Mouse (Mus musculus) cerebellum, adult (tissue): ENCODE measurements at regions not wholly inside any gene's neighbourhood (a gene's known extent, or its start where the extent isn't known, plus 50 kb on each side); places are given as distances from the start of the nearest gene placed in this dataset.

ENCODE experiments used
- ATAC-seq: cut with Nextera tagmentation; 2 replicates; pipeline ENCODE4 v1.9.2; 2017; ENCODE audit warnings: mild to moderate bottlenecking, moderate library complexity, mixed read lengths; ENCODE audit not compliant: insufficient number of reproducible peaks, low FRiP score, low TSS enrichment

DNA sequence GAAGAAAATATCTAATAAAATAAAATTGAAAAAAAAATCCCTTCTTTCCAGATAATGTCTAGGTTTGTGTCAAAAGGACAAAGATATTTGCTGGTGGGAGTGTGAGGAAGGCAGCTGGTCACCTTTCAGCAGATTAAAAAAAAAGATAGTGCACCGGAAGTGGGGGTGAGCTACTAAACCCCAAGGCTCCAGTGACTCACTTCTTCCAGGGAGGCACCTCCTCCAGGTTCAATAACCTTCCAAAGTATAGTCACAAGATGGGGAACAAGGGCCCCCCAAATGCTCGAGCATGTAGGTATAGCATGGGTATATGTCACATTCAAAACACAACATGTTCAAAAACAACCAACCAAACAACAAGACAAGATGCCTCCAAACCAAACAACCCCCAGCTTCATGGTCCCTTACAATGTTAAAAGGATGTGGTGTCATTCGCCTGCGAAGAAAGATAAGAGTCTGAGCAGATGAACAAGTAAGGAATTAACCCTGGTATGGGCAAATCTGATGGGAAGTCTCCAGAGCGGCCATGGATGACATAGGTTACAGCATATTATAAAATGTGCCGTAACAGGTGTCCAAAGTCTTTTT lies 84.6 kb downstream of the Kcnrg start:
- no peak for ATAC-seq

DNA sequence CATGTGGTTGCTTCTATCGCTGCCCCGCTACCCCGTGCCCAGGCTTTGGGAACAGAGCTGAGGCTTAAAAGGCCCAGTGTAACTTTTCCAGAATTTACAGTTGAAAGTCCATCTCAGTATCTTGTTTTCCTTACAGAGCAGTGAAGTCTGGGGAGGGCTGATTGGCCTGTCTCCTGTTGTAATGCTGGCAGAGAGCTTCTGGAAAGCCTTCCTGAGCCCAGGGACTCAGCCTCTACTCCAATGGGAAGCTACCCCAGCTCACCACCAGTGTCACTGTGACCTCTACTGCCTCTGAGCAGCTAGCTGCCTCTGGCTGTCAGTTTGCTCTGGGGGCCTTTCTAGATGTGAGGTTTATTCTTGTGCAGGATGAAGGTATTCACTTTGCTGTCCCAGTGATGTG lies 87.5 kb downstream of the Kcnrg start:
- ATAC-seq, result no peak

GRCm38 (mm10) chr14:61696290-61696842 lies 89.1 kb downstream of the Kcnrg start:
- no peak for ATAC-seq

DNA sequence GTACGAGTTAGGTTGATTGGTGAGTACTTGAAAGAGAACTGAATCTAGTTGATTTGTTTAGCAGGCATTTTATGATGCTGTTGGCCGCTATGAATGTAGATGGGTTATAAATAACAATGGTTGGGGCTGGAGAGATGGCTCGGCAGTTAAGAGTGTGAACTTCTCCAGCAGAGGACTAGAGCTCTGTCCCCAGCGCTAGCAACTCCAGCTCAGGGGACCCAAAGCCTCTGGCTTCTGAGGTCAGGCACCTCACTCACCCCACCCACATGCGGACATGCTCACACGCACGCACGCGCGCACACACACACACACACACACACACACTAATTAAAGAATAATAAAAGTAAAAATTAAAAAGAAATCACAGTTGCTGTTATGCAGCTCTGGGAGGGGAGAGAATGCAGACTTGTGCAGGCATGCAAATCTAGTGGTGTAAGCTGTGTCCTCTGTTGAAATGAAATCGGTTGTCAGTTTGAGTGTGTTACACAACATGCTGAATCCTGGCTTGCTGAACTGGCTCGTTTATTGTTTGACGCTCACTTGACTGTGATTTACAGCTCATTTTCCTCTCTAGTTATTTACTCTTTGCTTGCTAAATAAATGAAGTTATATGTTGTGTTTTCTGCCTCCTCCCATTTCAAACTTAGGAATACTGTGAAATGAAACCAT lies 89.8 kb downstream of the Kcnrg start:
- no peak for ATAC-seq

- ATAC-seq, result no peak
Measured at GRCm38 (mm10) chr14:61697704-61698103, 90.4 kb downstream of the Kcnrg start.

DNA sequence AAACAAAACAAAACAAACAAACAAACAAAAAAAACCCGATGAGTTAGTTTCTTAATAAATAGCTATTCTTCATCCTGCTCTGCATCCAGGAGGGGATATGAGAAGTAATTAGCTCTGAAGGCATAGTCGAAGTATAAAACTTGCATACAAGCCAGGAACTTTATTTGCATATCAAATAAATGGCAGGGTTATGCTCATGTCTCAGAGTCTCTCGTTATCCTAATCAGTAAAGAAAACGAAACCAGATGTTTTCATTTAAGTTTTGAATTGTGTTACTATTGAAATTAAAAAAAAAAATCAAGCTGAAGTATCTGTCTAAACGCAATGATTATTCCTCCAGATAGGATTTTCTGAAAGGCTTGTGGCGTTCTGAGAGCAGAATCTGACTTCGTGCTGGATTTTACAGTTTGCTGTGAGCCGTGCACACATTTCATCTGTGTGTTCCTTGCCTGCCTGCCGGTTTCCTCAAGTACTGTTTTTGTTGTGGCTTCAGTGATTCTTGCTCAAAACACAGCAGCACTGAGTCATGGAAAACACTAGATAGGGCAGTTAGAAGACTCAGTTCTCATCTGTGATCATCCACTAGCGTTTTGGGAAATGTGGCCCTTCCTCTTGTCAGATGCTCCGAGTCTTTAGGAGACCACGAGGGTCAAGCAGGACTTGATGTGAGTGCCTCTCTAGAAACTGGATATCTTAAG lies 91.2 kb downstream of the Kcnrg start:
- no peak for ATAC-seq

DNA sequence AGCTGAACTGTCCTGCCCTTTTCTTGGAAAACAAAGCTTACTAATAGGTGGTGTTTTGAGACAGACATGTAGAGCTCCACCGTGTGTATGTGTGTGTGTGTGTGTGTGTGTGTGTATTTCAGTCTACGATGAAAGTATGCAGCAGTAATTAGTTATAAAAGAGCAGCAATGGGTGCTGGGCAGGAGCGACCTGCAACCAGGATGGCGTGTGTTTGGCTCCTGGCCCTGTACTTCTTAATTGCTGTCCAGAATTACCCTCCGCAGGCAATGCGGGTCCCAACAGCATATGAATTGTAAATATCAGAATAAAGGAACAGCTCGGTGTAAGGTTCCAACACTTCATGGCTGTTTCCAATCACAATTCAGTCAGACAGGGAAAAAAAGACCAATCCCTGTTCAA lies 92.4 kb downstream of the Kcnrg start:
- no peak for ATAC-seq

- ATAC-seq, result no peak
Measured at GRCm38 (mm10) chr14:61701131-61701530, 93.9 kb downstream of the Kcnrg start.

DNA sequence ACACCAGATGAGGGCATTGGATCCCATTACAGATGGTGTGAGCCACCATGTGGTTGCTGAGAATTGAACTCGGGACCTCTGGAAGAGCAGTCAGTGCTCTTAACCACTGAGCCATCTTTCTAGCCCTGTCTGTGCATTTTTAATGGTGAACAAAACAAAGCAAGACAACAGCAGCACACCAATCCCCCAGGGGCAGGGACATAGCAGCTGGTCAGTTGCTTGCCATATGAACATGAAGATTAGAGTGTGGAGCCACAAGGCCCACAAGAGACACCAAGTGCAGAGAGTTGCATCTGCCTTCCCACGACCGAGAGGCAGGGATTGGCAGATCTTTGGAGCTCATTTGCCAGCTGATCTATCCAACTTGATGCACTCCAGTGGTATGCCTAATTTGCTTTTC lies 96.7 kb downstream of the Kcnrg start:
- no peak for ATAC-seq

- no peak for ATAC-seq
Measured at GRCm38 (mm10) chr14:61706984-61707383, 99.7 kb downstream of the Kcnrg start.

- no peak for ATAC-seq
Measured at GRCm38 (mm10) chr14:61708331-61708730, 101.1 kb downstream of the Kcnrg start.

DNA sequence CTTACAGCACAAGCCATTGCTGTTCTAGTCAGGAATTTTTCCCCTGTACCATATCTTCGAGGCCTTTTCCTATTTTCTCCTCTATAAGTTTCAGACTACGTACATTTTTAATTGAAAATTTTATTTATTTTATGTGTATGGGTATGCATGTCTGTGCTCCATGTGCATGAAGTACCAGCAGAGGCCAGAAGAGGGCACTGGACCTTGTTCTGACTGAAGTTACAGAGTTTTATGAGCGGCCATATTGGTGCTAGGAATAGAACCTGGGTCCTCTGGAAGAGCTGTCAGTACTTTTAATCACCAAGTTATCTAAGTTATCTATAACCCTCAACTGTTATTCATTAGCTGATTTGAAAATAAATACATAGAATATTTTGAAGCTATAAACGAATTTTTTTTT lies 108.5 kb downstream of the Kcnrg start:
- no peak for ATAC-seq

DNA sequence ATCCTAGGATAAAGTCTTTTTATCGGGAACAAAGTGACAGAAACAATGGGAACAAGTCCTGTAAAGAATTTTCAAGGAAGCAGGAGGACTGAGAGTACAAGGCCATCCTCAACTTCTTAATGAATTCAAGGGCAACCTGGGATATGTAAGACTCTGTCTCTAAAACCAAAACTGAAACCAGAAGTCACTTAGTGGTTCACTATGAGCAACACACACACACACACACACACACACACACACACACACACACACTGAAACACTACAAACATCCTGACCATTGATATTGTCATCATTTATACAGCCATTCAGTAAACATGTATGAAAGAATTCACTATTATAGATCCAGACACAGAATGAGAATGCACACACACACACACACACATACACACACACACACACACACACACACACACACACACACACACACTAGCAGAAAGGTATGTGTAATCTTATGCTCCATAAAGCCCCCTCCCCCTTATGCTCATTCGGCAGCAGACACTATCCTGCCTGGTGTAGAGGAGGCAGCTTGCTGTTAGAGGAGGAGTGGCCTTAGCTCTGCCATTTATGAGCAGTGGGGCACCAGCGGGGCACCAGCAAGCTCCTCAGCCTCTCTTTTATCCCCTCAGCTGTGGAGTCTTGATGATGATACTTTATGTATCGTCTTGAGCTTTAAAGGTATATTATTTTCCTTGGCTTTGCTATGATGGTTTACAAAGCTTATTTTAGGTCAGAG lies 111.3 kb downstream of the Kcnrg start:
- no peak for ATAC-seq

DNA sequence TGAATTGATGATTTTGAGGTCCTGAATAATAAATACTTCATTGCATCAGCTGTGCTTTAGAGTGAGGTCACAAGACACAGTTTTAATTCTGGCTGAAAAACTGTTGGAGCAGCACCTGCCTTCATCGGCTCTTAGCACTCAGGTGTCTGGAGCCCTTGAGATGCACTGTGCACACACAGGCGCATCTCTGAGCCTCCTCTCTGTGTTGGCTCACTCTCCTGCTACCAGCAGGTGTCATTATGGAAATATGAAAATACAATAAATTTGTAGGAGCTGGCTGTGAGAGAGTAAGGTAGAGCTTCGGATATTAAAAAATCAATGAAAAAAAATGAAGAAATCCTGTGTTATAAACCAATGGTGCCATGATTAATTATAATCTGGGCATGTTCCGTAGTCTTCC lies 114.0 kb downstream of the Kcnrg start:
- ATAC-seq, result no peak

GRCm38 (mm10) chr14:61724942-61725341 lies 117.7 kb downstream of the Kcnrg start:
- ATAC-seq, result no peak

GRCm38 (mm10) chr14:61728562-61728961 lies 121.3 kb downstream of the Kcnrg start:
- ATAC-seq, result no peak

DNA sequence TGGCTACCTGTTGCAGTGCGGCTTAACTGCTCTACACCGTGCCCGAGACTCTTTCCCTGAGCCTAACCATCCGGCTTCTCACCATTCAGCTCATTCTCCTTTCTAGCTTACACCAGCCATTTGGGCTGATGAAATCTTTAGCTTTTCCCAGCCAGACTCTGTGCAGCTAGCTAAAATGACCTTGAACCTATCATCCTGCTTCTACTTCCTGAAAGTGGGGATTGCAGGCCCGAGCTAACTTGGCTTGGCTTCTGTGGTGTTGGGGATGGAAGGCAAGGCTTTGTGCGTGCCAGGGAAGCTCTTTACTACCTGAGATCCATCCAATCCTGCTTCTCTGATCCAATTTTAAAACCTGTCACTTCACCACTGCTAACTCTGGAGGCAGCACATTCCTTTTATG lies 128.3 kb downstream of the Kcnrg start:
- ATAC-seq, result no peak

DNA sequence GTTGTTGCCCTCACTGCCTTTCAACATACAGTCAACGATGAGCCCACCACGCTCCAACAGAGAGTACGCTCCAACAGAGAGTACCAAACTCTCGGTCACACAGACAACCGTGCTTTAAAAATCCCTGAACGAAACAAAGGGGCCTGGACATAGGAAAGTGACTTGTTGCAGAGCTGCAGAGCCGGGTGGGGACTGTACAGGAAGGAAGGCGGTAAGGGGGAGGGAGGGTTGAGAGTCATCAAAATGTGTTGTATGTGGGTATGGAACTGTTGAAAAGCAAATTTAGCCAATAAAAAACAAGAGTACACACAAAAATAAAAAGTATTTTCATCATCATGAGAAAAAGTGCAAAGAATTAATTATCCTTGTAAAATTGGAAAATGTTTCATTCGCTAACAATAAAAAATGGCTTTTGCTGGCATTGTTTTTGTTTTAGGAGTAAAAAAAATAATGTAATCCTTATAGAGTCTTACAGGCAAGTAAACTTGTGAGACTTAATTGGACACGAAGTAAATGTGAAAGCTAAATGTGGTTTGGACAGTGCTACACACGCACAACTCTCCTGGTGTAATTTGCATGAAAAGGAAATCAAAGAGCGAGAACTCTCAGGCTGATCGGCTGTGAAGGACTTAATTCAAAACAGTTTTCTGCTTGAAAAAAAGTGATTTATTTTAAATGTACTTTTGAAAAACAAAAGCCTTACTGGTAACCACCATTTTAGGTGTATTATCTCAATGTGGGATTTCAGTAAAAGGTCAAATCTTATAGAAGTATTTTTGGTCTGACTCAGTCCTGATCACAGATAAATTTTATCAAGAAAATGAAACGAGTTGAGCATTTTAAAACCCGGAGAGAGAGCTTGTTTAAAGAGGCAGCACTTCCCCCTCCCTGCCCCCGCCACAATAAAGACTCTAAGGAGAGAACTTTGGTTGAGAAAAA lies 129.4 kb downstream of the Kcnrg start:
- no peak for ATAC-seq

DNA sequence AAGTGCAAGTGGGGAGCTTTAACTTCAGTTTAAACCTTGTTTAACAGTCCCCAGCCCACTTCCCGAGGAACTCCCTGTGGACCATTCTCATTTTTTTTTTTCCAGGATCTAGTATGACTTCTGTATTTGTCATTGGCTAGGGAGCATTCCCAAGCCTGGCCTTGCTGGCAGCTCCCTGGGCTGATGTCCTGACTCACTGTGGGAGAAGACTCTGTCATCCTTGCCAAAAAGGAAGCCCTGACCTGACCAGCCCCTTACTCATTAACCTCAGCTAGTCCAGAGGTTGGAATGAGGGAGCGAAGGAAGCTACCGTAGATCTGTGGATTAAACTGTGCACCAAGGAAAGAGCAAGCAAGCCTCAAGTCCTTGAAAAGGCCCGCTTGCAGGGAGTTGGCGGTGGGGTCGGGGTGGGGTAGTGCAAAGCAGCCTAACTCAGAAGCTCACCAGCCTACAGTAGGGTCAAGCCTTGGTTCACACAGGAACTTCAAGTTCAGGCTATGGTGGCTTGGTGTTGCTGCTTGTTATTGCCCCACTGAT lies 130.3 kb downstream of the Kcnrg start:
- no peak for ATAC-seq

- no peak for ATAC-seq
Measured at GRCm38 (mm10) chr14:61739453-61739852, 132.2 kb downstream of the Kcnrg start.
